Mouse (Mus musculus) liver, adult 2 months (tissue): ENCODE measurements at regions not wholly inside any gene's neighbourhood (a gene's known extent, or its start where the extent isn't known, plus 50 kb on each side); places are given as distances from the start of the nearest gene placed in this dataset.

Experiments
- DNase-seq: peaks from one replicate; pipeline ENCODE4 v3.0.0-alpha.2; 2011; ENCODE audit warnings: low read depth, low spot score; ENCODE audit errors: extremely low read depth
- H3K27ac ChIP-seq: fragments of 200-500 bp; replicated peaks from 2 replicates; pipeline ENCODE4 v1.5.1; 2012; ENCODE audit warnings: low read depth, mild to moderate bottlenecking, control low read depth, inconsistent platforms, low read length; ENCODE audit not compliant: insufficient read depth
- H3K27me3 ChIP-seq: fragments of 200-500 bp; 2 replicates; pipeline ENCODE4 v1.6.1; 2012; ENCODE audit warnings: mild to moderate bottlenecking, moderate library complexity, low read length, inconsistent platforms; ENCODE audit not compliant: control insufficient read depth, insufficient read depth
- H3K36me3 ChIP-seq: fragments of 200-500 bp; 2 replicates; pipeline ENCODE4 v1.6.1; 2012; ENCODE audit warnings: low read length, inconsistent platforms; ENCODE audit not compliant: control insufficient read depth, insufficient read depth
- H3K4me1 ChIP-seq: fragments of 200-500 bp; 2 replicates; pipeline ENCODE4 v1.6.1; 2011; ENCODE audit warnings: low read length; ENCODE audit not compliant: control insufficient read depth, insufficient read depth
- H3K4me3 ChIP-seq: fragments of 200-500 bp; 2 replicates; pipeline ENCODE4 v1.5.1; 2011; ENCODE audit warnings: low read depth, mild to moderate bottlenecking, control low read depth, low read length, moderate library complexity; ENCODE audit not compliant: insufficient read depth
- H3K79me2 ChIP-seq: fragments of 200-500 bp; 2 replicates; pipeline ENCODE4 v1.6.1; 2012; ENCODE audit warnings: inconsistent platforms, mild to moderate bottlenecking, low read length, moderate library complexity; ENCODE audit not compliant: control insufficient read depth, insufficient read depth
- H3K9ac ChIP-seq: fragments of 200-500 bp; 2 replicates; pipeline ENCODE4 v1.6.1; 2012; ENCODE audit warnings: low read depth, mild to moderate bottlenecking, control low read depth, inconsistent platforms, low read length
- CTCF ChIP-seq: fragments of 200-500 bp; IDR thresholded peaks from 2 replicates; pipeline ENCODE4 v1.5.1; 2011; ENCODE audit warnings: low read depth, low read length, control low read depth
- POLR2A ChIP-seq: fragments of 200-500 bp; IDR thresholded peaks from 2 replicates; pipeline ENCODE4 v1.6.1; 2011; ENCODE audit warnings: low read length, control low read depth; ENCODE audit not compliant: insufficient read depth; ENCODE audit errors: extremely low read depth
- WGBS: fragments of 180-500 bp; shearing (Covaris S2); methylation state at CpG from one replicate; pipeline ENCODE4 v1.1.7; 2018; 5-methylcytosine and 5-hydroxymethylcytosine counted together

- peak overlapping the region; percentile 78 for H3K27ac ChIP-seq
- peaks cover 19% of the 10 kb centered on the region; the same call in 1 of the 2 replicates for H3K4me1 ChIP-seq
- WGBS: 29% methylated on average over 21 of the region's 21 CpGs
- TF ChIP-seq CTCF: no peak
- no peak for TF ChIP-seq POLR2A
- no peaks in the 10 kb centered on the region for H3K27me3 ChIP-seq
- peak overlapping the region; percentile 40 for H3K4me3 ChIP-seq
- peak; percentile 53 for DNase-seq
- no peaks in the 10 kb centered on the region for H3K79me2 ChIP-seq
- peak overlapping the region; percentile 45 for H3K9ac ChIP-seq
- no peaks in the 10 kb centered on the region for H3K36me3 ChIP-seq
Measured at GRCm38 (mm10) chr16:93368824-93369765, 234.8 kb downstream of the Setd4 start.

DNA sequence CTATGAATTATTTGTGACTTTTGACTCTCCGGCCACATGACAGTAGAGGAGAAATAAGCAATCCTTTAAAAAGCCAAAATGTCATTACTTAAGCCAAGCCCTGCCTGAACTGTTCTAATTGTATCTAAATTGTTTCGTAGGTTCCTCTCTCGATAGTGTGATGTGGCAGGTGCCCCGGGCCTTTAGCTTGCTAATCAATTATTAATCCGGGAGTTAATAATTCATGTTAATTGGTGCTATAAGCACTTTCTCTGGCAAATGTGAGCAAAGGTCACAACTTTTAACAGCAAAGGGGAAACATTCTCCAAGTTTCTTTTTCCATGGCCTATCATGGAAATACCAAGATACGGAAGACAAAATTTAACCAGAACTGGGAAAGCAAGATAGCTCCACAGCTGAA is 235.9 kb downstream of the Setd4 start:
- no peaks in the 10 kb centered on the region for H3K36me3 ChIP-seq
- peak overlapping the region; percentile 42; the same call in 1 of the 2 replicates for H3K9ac ChIP-seq
- H3K27ac ChIP-seq: peak overlapping the region; percentile 78
- TF ChIP-seq CTCF (no peak), POLR2A (no peak)
- H3K79me2 ChIP-seq: no peaks in the 10 kb centered on the region
- peak; percentile 88 for DNase-seq
- H3K27me3 ChIP-seq: no peaks in the 10 kb centered on the region
- H3K4me1 ChIP-seq: peaks cover 19% of the 10 kb centered on the region; the same call in 1 of the 2 replicates
- H3K4me3 ChIP-seq: peak overlapping the region; percentile 40; the same call in 1 of the 2 replicates
- 22% methylated on average over 6 of the region's 6 CpGs for WGBS

DNA sequence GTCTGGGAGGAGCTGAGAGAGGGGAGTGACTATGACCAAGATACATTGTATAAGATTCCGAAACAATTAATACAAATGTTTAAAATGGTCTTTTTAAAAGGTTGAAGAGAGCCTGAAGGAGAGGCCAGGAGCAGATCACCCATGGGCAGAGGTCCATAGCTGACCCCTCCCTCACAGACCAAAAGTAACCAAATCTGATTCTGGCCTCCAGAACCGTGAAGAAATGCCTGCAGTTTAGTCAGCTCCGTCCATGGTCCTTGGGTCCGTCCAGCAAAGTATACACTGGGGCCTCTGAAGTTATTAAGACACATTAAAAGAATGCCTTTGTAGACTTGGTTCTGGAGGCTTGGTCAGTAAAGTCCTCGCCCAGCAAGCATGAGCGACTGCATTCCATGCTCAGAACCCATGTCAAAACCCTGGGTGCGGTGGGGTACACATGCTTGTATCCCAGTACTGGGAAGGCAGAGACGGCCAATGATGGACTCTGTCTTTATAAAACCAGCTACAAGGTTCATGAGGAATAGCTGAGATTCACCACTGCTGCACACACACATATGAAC is 236.5 kb downstream of the Setd4 start:
- DNase-seq: no peak
- no peak for TF ChIP-seq POLR2A
- no peak for TF ChIP-seq CTCF
- 92% methylated on average over 8 of the region's 8 CpGs for WGBS
- Histone ChIP-seq H3K4me1 (peaks cover 19% of the 10 kb centered on the region; the same call in 1 of the 2 replicates), H3K36me3 (no peaks in the 10 kb centered on the region), H3K27me3 (no peaks in the 10 kb centered on the region), H3K79me2 (no peaks in the 10 kb centered on the region), H3K4me3 (no peak overlapping the region), H3K27ac (no peak overlapping the region), H3K9ac (no peak overlapping the region)

DNA sequence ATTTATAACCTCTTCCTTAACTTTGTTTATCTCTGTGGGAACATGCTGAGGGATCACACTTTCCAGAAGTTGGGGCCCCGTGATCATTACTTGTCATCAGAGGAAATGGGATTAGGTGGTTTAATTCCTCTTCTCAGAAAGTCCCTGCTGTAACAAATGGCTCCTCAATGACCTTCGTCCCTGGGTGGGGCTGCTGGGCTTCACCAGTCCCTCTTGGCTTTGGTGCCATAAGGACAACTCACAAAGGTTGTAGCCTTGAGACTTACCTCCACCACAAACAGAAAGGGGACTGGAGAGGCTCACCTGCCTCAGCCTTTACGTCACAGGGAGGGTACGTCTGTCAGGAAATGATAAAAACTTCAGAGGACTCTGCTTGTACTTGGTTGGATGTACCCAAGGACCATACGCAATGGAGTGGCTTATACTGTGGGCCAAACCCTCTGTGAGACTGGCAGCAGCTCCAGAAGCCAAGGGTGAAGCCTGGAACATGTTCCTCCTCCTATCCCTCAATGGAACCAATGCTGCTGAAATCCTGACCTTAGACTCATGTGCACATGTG is 237.4 kb downstream of the Setd4 start:
- Histone ChIP-seq H3K27me3 (no peaks in the 10 kb centered on the region), H3K4me1 (peaks cover 19% of the 10 kb centered on the region; the same call in 1 of the 2 replicates), H3K36me3 (no peaks in the 10 kb centered on the region), H3K79me2 (no peaks in the 10 kb centered on the region), H3K4me3 (no peak overlapping the region), H3K27ac (no peak overlapping the region), H3K9ac (no peak overlapping the region)
- TF ChIP-seq POLR2A (no peak), CTCF (no peak)
- DNase-seq: no peak
- WGBS: 80% methylated on average over 5 of the region's 5 CpGs

GRCm38 (mm10) chr16:93365236-93365951 is 238.5 kb downstream of the Setd4 start:
- no peak overlapping the region for H3K4me3 ChIP-seq
- no peak for TF ChIP-seq POLR2A
- TF ChIP-seq CTCF: no peak
- no peak overlapping the region for H3K9ac ChIP-seq
- H3K36me3 ChIP-seq: no peaks in the 10 kb centered on the region
- WGBS: 81% methylated on average over 3 of the region's 3 CpGs
- H3K27ac ChIP-seq: no peak overlapping the region
- DNase-seq: no peak
- H3K27me3 ChIP-seq: no peaks in the 10 kb centered on the region
- peaks cover 19% of the 10 kb centered on the region; the same call in 1 of the 2 replicates for H3K4me1 ChIP-seq
- H3K79me2 ChIP-seq: no peaks in the 10 kb centered on the region
